In the genomic region with DNA sequence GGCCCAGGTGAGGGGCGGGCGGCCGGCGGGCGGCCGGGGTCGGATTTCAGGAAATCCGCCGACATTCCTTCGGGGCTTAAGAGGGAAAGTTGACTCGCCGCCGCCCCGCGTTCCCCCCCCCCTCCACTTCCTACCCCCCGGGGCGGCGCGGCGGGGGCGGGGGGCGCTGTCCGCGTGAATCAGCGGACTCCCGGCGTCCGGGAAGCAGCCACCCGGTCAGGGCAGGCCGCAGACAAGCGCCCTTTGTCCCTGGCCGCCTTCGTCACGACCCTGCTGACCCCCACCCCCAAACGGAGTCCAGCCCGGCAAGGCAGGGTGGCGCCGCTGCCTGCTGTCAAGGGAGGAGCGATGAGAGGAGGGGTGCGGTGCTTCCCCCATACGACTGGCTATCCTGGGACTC, we compare ENCODE assay signal across 10 mouse cellular contexts. TPM values are rescaled to one million over a fixed set of nuclear protein-coding genes. Genes with fewer than 3 reads are reported as not detected.
DNase-seq lines count a peak whose midpoint lies in the region; ATAC-seq and TF ChIP-seq lines count a peak whose summit lies in the region.
"Had no signal": no experiment of that assay in that cellular context is flagged by ENCODE, and none has a peak within 500 bp of the region (broad histone marks: within the 10 kb centered on the region; RNA-seq: fewer than 3 reads in every experiment).

No protein-coding gene starts in this region.

- WGBS in lung, adult 2 months = 2% methylated on average over 38 of the region's 41 CpGs
- WGBS in intestine, postnatal 0 days = 2% methylated on average over 37 of the region's 41 CpGs

- no peak for DNase-seq in lung, adult 2 months
- DNase-seq in lung, postnatal 25 days (ENCODE audit: low spot score) = no peak
- DNase-seq in left cerebral cortex, adult 11 months (ENCODE audit: low spot score) = no peak
- DNase-seq in frontal cortex, postnatal 36 days (ENCODE audit: low spot score in 2 of 2) = no peak
- no peak for DNase-seq in testis, postnatal 14 days (ENCODE audit: low spot score)
- DNase-seq: gastrocnemius, postnatal 36 days; right cerebral cortex, postnatal 14 days had no signal

- peaks cover 7% of the 10 kb centered on the region for H3K79me2 ChIP-seq in myocyte (ENCODE audit: control insufficient read depth, insufficient read depth)

- H3K9me3 ChIP-seq in intestine, postnatal 0 days (ENCODE audit: control insufficient read depth) = no peaks in the 10 kb centered on the region

- 0 out of 2 replicates have a peak, but pooled peaks have one; percentile 3 for ATAC-seq in intestine, postnatal 0 days

- peak overlapping the region; percentile 55 for H3K4me2 ChIP-seq in intestine, postnatal 0 days (replicated peaks; ENCODE audit: low read depth)
- H3K4me2 ChIP-seq in myocyte (ENCODE audit: low read depth) = peak overlapping the region; percentile 67

- no peak overlapping the region; the same call in 1 of the 2 replicates for H3K9ac ChIP-seq in intestine, postnatal 0 days (ENCODE audit: low read depth, low read length)

- TF ChIP-seq CTCF in lung, adult 2 months (IDR thresholded peaks at IDR 0.05; ENCODE audit: insufficient read depth, low read length) = no peak
- no peak for TF ChIP-seq CTCF in embryonic fibroblast, embryonic 13.5 days (IDR thresholded peaks at IDR 0.05; ENCODE audit: borderline replicate concordance, insufficient read depth, low read length)
- no peak for TF ChIP-seq CTCF in intestine, postnatal 0 days (IDR thresholded peaks at IDR 0.05; ENCODE audit: low read depth)

- no peaks in the 10 kb centered on the region for H3K36me3 ChIP-seq in intestine, postnatal 0 days (ENCODE audit: control insufficient read depth, insufficient read depth)
- H3K36me3 ChIP-seq in myocyte (ENCODE audit: control insufficient read depth, insufficient read depth) = no peaks in the 10 kb centered on the region

- peaks cover 98% of the 10 kb centered on the region for H3K27me3 ChIP-seq in intestine, postnatal 0 days (replicated peaks; ENCODE audit: control insufficient read depth, insufficient read depth, low read length)
- H3K27me3 ChIP-seq in myocyte (ENCODE audit: control insufficient read depth, insufficient read depth, insufficient read length) = no peaks in the 10 kb centered on the region

- peaks cover 16% of the 10 kb centered on the region for H3K4me1 ChIP-seq in lung, adult 2 months (ENCODE audit: control insufficient read depth, insufficient read depth, low read length)
- H3K4me1 ChIP-seq in embryonic fibroblast, embryonic 13.5 days (ENCODE audit: control insufficient read depth, insufficient read depth, low read length) = peaks cover 6% of the 10 kb centered on the region
- H3K4me1 ChIP-seq in intestine, postnatal 0 days (replicated peaks; ENCODE audit: control insufficient read depth, insufficient read depth, low read length) = peaks cover 6% of the 10 kb centered on the region; the same call in 1 of the 2 replicates

- no peak overlapping the region for H3ac ChIP-seq in myocyte (ENCODE audit: control insufficient read depth, insufficient read length)

- H3K4me3 ChIP-seq in lung, adult 2 months (replicated peaks; ENCODE audit: extremely low read depth, low read depth, low read length) = peak overlapping the region; percentile 27
- H3K4me3 ChIP-seq in embryonic fibroblast, embryonic 13.5 days (ENCODE audit: insufficient read depth, low read length) = no peak overlapping the region
- H3K4me3 ChIP-seq in intestine, postnatal 0 days (ENCODE audit: low read depth, low read length) = peak overlapping the region; percentile 39
- H3K4me3 ChIP-seq in myocyte = no peak overlapping the region

- TF ChIP-seq POLR2A in lung, adult 2 months (IDR thresholded peaks at IDR 0.05; ENCODE audit: borderline replicate concordance, extremely low read depth, low read depth, low read length) = no peak
- peak; percentile 34 for TF ChIP-seq POLR2A in embryonic fibroblast, embryonic 13.5 days (IDR thresholded peaks at IDR 0.05; ENCODE audit: low read depth, low read length)
- TF ChIP-seq POLR2A in myocyte (IDR thresholded peaks at IDR 0.05; ENCODE audit: insufficient read length, low read depth) = no peak

- peak overlapping the region; percentile 6; the same call in 1 of the 2 replicates for H3K27ac ChIP-seq in embryonic fibroblast, embryonic 13.5 days (ENCODE audit: insufficient read depth, low read length)
- H3K27ac ChIP-seq in intestine, postnatal 0 days (ENCODE audit: low read depth, low read length) = no peak overlapping the region

TF ChIP-seq in myocyte, 11 proteins besides CTCF, POLR2A, EP300 and RAD21:
- TF ChIP-seq USF1 (IDR thresholded peaks at IDR 0.05; ENCODE audit: low read depth) = no peak
- peak in 1 of 3 experiments; percentile 9 for TF ChIP-seq MYOD1 (IDR thresholded peaks at IDR 0.05; ENCODE audit: control insufficient read depth in 1 of 3, insufficient read length in 2 of 3, low read depth in 2 of 3)

RNA-seq across cellular contexts. Expression of a gene that starts 2.4 kb away (rescaled TPM):
- 10.5 and 12.2 TPM in 2 replicates for polyA plus RNA-seq in lung, adult 2 months (2012; rRNA removed)
- polyA plus RNA-seq in embryonic fibroblast, embryonic 13.5 days (2011; ENCODE audit: insufficient read length, low read depth, missing spikeins) = 0.58 and 1.5 TPM in 2 replicates
- 2.3 and 2.4 TPM in 2 replicates for polyA plus RNA-seq in intestine, postnatal 0 days (2015; fragmentation: Nextera tagmentation; extraction: Ambion mirVana)
- polyA plus RNA-seq in myocyte (2012; fragmentation: generic; extraction: Trizol) = 0.04 TPM

RNA-seq across cellular contexts. Expression of a gene that starts 3.4 kb away (rescaled TPM):
- 27.7 and 34.3 TPM in 2 replicates for polyA plus RNA-seq in lung, adult 2 months (2012; rRNA removed)
- polyA plus RNA-seq in embryonic fibroblast, embryonic 13.5 days (2011; ENCODE audit: insufficient read length, low read depth, missing spikeins) = 215 and 351 TPM in 2 replicates
- polyA plus RNA-seq in intestine, postnatal 0 days (2015; fragmentation: Nextera tagmentation; extraction: Ambion mirVana) = 0.61 and 0.81 TPM in 2 replicates
- polyA plus RNA-seq in myocyte (2012; fragmentation: generic; extraction: Trizol) = 99.1 TPM

RNA-seq across cellular contexts. Expression of a gene that starts 12.8 kb away (rescaled TPM):
- 51.3 and 57.2 TPM in 2 replicates for polyA plus RNA-seq in lung, adult 2 months (2012; rRNA removed)
- polyA plus RNA-seq in embryonic fibroblast, embryonic 13.5 days (2011; ENCODE audit: insufficient read length, low read depth, missing spikeins) = 21.4 and 31.7 TPM in 2 replicates
- polyA plus RNA-seq in intestine, postnatal 0 days (2015; fragmentation: Nextera tagmentation; extraction: Ambion mirVana) = 9.3 and 10.5 TPM in 2 replicates
- 32.5 TPM for polyA plus RNA-seq in myocyte (2012; fragmentation: generic; extraction: Trizol)

RNA-seq across cellular contexts. Expression of a gene that starts 17.0 kb away (rescaled TPM):
- 145 and 178 TPM in 2 replicates for polyA plus RNA-seq in lung, adult 2 months (2012; rRNA removed)
- polyA plus RNA-seq in embryonic fibroblast, embryonic 13.5 days (2011; ENCODE audit: insufficient read length, low read depth, missing spikeins) = 29.9 and 46.6 TPM in 2 replicates
- 145 and 148 TPM in 2 replicates for polyA plus RNA-seq in intestine, postnatal 0 days (2015; fragmentation: Nextera tagmentation; extraction: Ambion mirVana)
- polyA plus RNA-seq in myocyte (2012; fragmentation: generic; extraction: Trizol) = 259 TPM

RNA-seq across cellular contexts. Expression of a gene that starts 21.0 kb away (rescaled TPM):
- polyA plus RNA-seq in lung, adult 2 months (2012; rRNA removed) = 370 and 371 TPM in 2 replicates
- 547 and 589 TPM in 2 replicates for polyA plus RNA-seq in embryonic fibroblast, embryonic 13.5 days (2011; ENCODE audit: insufficient read length, low read depth, missing spikeins)
- polyA plus RNA-seq in intestine, postnatal 0 days (2015; fragmentation: Nextera tagmentation; extraction: Ambion mirVana) = 805 and 863 TPM in 2 replicates
- 2,253 TPM for polyA plus RNA-seq in myocyte (2012; fragmentation: generic; extraction: Trizol)

Comparison
In these comparisons a context has a peak if more than half of its experiments do, and no peak if none do; other contexts are left out.
1. H3K4me3 ChIP-seq: peak in lung, adult 2 months (single experiment) and intestine, postnatal 0 days (single experiment); none in embryonic fibroblast, embryonic 13.5 days (single experiment) and myocyte (single experiment).
2. RNA of a gene that starts 3.4 kb away (polyA plus RNA-seq): 215 to 351 TPM in embryonic fibroblast, embryonic 13.5 days, 99.1 TPM in myocyte (single experiment) and 27.7 to 34.3 TPM in lung, adult 2 months; 0.61 to 0.81 TPM in intestine, postnatal 0 days; every median in the first group is over 10 times any median in the second.